Mouse (Mus musculus): ENCODE results near the gene Gskip. TPM values are rescaled to one million over a fixed set of nuclear protein-coding genes. Genes with fewer than 3 reads are reported as not detected.

The Gskip gene
- 10.3 TPM for total RNA-seq (2023)

DNA sequence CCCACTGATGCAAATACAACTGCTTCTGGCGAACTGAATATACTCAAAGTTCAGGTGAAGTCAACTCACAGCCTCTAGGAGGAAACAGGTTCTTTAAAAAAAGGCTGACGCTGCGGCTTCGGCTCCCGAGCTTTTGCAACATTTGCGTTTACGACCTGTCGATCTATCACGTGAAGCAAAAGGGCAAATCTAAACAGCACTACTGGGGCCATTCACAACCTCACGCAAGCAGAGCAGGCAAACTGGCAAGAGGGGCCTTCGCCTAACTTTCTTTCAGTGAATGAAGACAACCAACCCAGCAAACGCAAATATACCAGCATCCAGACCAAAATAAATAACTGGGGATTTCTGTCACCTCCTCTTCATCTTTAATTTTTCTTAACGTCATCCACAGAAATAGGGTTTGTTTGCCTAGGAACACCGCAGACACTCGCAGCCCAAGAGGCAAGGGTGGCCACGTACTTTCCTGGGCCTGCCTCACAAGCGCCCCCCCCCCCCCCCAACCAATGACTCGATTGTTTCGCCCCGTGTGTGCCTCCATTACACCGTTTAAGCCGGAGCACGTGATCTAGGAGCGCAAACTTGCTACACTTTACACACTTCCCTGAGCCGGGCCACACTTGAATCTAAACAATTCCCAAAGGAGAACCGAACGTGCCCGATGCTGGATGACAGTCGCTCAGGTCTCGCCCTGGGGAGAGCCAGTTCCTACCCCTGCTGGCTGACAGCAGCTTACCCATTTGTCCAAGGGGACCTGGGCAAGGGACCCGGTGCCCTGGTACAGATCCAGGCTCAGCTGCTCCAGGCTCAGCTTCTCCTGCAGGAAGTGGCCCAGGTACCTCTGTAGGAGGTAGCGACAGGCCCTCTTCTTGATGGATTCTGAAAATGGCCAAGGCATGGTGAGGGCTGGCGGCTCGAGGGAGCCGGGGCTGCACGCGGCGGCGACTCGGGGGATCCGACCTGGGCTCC lies at the start of gene Gskip:
Gene Gskip, plus strand, starts transcription at position 897 of the 969 bp plus-strand sequence.

DNA sequence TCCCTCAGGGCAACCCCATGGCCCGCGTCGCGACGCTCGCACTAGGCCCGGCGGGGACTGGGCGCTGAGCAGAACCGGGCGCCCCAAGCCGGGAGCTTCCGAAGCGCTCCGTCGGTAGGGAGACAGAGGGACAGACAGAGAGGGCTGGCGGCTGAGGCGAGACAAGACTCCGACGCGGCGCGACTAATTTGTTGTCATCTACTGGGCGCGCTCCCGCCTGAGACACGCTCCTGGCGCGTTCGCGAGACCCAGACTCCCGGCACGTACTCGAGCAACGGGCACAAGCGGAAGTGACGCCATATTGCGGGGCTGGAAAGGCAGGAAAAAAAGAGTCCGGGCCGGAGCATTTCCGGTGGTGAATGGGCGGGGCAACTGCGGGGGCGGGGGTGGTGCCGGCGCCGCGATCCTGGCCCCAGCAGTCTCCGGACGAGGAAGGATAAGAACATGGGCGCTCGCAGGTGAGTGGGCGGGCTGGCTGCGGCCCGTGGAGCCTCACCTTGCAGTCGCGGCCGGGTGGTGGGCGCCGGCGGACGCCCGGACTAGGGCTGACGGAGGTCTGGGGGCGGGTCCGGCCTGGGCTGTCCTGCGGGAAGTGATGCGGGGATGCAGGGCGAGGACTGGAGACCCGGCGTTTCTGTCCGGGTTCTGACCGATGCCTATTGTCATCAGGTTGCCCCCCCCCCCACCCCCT lies 517 bp downstream of the Gskip start, which contains the start of gene Atg2b:
Gene Atg2b, minus strand, starts transcription at position 211 of the 691 bp plus-strand sequence.

DNA sequence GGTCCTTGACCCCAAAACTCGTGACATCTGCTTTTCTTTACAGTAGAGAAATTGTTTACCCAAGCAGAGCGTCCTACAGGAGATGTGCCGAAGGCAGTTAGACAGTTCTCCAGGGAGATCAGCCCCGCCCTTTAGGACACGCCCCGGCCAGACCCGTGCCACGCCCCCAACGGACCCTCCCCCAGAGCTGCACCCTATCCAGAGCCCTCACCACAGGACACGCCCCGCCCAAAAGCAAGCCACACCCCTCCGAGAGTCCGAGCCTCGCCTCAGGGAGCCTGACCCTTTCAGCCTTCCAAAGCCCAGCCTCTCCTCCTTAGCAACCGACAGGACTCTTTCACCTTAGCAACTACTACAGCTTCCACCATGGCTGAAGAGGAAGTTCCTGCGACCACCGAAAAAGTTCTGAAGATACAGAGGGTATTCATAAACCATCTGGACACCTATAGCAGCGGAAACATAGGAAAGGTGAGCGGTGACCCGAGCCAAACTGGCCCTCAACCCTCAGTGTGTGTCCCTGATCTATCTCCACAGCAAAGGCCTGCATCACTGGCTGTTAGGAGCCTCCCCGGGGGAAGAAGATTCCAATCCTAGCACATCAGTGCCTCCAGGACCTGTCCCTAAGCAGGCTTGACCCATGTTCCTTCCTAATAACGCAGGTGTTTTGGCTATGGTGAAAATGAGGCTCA lies 21.3 kb downstream of the Gskip start, which contains the start of gene Ak7:
Gene Ak7, plus strand, starts transcription at position 178 of the 689 bp plus-strand sequence.

Other genes starting within 250 kb of the Gskip start
- not detected for gene D430019H16Rik, start 231.0 kb upstream of the Gskip start, total RNA-seq (2023)
- gene Bdkrb2, start 121.6 kb upstream of the Gskip start, total RNA-seq (2023) = not detected
- gene Bdkrb1, start 81.7 kb upstream of the Gskip start, total RNA-seq (2023) = not detected
- 43.1 TPM for gene Atg2b, start 382 bp downstream of the Gskip start, total RNA-seq (2023)
- not detected for gene Ak7, start 21.1 kb downstream of the Gskip start, total RNA-seq (2023)
- gene Papola, start 99.9 kb downstream of the Gskip start, total RNA-seq (2023) = 171 TPM